Mouse (Mus musculus): ENCODE results near the gene Gstt4. TPM values are rescaled to one million over a fixed set of nuclear protein-coding genes. Genes with fewer than 3 reads are reported as not detected.
A peak's percentile ranks its signal among the peaks of the same experiment; 100 is the strongest.
"Not testable (repeated sequence)": the region's sequence is repeated elsewhere in the genome, so short reads cannot be mapped to it uniquely, and the experiment has no call there.

The Gstt4 gene
- polyA plus RNA-seq (2016; fragmentation: Nextera tagmentation; extraction: Ambion mirVana): not detected in 2 replicates

GRCm38 (mm10) chr10:75822443-75822842, at the start of gene Gstt4:
Gene Gstt4, minus strand, starts transcription at chr10:75822543.
- WGBS (ENCODE audit: insufficient replicate concordance): 86% methylated on average over 2 of the region's 2 CpGs
- no peak within 1 kb of the TSS for H3K4me3 ChIP-seq
- peaks cover 25% of the 10 kb centered on the region for H3K27me3 ChIP-seq (replicated peaks)
- no peaks in the 10 kb centered on the region for H3K9me3 ChIP-seq (replicated peaks)
- no peak within 1 kb of the TSS for H3K27ac ChIP-seq
- H3K4me1 ChIP-seq: no peaks in the 10 kb centered on the region
- no peak within 1 kb of the TSS for H3K4me2 ChIP-seq
- no peaks in the 10 kb centered on the region for H3K36me3 ChIP-seq
- no peak within 1 kb of the TSS for H3K9ac ChIP-seq
- ATAC-seq: no peak

DNA sequence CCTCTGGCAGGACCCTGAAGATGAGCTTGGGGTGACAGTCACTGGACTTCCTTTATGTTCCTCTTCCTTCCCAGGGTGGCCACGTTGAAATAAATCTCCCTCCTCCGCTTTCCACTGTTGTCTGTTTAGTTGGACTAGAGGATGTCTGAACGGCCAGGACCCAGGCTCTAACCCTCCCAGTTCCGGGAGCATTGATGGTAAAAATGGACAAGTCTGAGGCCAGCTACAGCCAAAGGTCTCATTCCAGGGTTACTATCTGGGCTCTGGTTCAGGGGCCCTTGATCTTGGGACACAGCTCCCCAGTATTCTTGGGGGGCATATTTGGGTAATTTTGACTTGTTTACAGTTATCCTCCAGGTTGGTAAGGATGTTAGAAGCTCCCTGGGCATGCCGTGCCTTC, 39.2 kb upstream of the Gstt4 start:
- no peaks in the 10 kb centered on the region for H3K9me3 ChIP-seq (replicated peaks)
- peaks cover 41% of the 10 kb centered on the region for H3K4me1 ChIP-seq
- no peak overlapping the region for H3K4me3 ChIP-seq
- no peak overlapping the region for H3K4me2 ChIP-seq
- ATAC-seq: no peak
- 64% methylated on average over 5 of the region's 5 CpGs for WGBS (ENCODE audit: insufficient replicate concordance)
- H3K36me3 ChIP-seq: peaks cover 22% of the 10 kb centered on the region
- no peak overlapping the region for H3K27ac ChIP-seq
- no peak overlapping the region for H3K9ac ChIP-seq
- H3K27me3 ChIP-seq (replicated peaks): 0 out of 2 replicates have a peak, but pooled peaks cover 2% of the 10 kb centered on the region

GRCm38 (mm10) chr10:75860746-75861145, 38.4 kb upstream of the Gstt4 start:
- H3K4me2 ChIP-seq: peak overlapping the region; percentile 90

DNA sequence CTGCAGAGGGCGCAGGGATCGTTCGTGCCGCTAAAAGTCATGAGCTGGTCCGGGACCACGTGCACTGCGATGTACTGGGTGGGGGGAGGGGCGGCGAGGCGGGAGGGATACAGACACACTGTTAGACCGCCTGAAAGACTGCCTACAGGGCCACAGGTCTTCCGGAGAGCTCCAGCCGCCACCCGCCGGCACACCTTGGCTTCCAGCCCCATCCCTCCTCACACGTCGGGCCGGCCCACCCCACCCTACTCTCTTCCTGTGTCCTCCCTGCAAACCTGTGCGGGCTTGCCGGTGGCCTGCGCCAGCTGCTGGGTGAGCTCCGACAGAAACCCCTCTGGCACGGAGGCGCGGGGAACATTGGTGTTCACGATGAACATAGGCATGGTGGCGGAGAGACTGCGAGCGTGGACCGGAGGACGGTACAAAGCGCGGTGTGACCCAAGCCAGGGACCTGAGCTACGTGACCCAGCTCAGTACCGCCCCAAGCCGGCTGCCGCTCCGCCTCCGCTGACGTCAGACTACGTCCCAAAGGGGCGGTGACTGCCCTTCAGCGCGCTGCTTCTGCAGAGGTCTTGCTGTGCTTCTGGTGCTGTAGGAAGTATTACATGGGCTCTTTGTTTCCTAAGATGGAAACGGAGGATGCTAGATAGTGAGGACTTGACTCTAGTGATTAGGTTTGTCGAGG, 37.6 kb upstream of the Gstt4 start, which contains the start of gene Mif:
Mif (minus strand) TSS at position 455 of the 685 bp plus-strand sequence.
- Histone ChIP-seq H3K4me3 (peak within 1 kb of the TSS; percentile 76), H3K4me1 (peaks cover 41% of the 10 kb centered on the region), H3K9ac (peak within 1 kb of the TSS; percentile 85), H3K27ac (peak within 1 kb of the TSS; percentile 89), H3K4me2 (peak within 1 kb of the TSS; percentile 90), H3K36me3 (peaks cover 26% of the 10 kb centered on the region)
- H3K9me3 ChIP-seq (replicated peaks); H3K27me3 ChIP-seq (replicated peaks): not testable (repeated sequence)
- peak; percentile 94 for ATAC-seq
- WGBS (ENCODE audit: insufficient replicate concordance): under 1% methylated on average over 46 of the region's 46 CpGs

More at GRCm38 (mm10) chr10:75860746-75861145, 38.4 kb upstream of the Gstt4 start:
- H3K36me3 ChIP-seq: peaks cover 26% of the 10 kb centered on the region
- 44% methylated on average over 7 of the region's 7 CpGs for WGBS (ENCODE audit: insufficient replicate concordance)
- H3K9ac ChIP-seq: no peak overlapping the region
- no peaks in the 10 kb centered on the region for H3K27me3 ChIP-seq (replicated peaks)
- peaks cover 41% of the 10 kb centered on the region for H3K4me1 ChIP-seq
- no peak for ATAC-seq
- H3K9me3 ChIP-seq (replicated peaks): no peaks in the 10 kb centered on the region
- H3K27ac ChIP-seq: peak overlapping the region; percentile 17
- no peak overlapping the region for H3K4me3 ChIP-seq

- H3K36me3 ChIP-seq: peaks cover 26% of the 10 kb centered on the region
- ATAC-seq: peak; percentile 33; the same call in 1 of the 2 replicates
- no peaks in the 10 kb centered on the region for H3K27me3 ChIP-seq (replicated peaks)
- peak overlapping the region; percentile 90 for H3K4me2 ChIP-seq
- no peaks in the 10 kb centered on the region for H3K9me3 ChIP-seq (replicated peaks)
- H3K27ac ChIP-seq: peak overlapping the region; percentile 89
- H3K4me1 ChIP-seq: peaks cover 41% of the 10 kb centered on the region
- peak overlapping the region; percentile 76 for H3K4me3 ChIP-seq
- 1% methylated on average over 27 of the region's 27 CpGs for whole genome bisulfite sequencing (ENCODE audit: insufficient replicate concordance)
- peak overlapping the region; percentile 85 for H3K9ac ChIP-seq
These were observed 36.9 kb upstream of the Gstt4 start for GRCm38 (mm10) chr10:75859107-75859746.

GRCm38 (mm10) chr10:75857598-75857997, 35.3 kb upstream of the Gstt4 start:
- Histone ChIP-seq H3K4me1 (peaks cover 44% of the 10 kb centered on the region), H3K4me2 (no peak overlapping the region), H3K9ac (0 out of 2 replicates have a peak overlapping the region, but pooled peaks have one; percentile 15), H3K9me3 (replicated peaks) (no peaks in the 10 kb centered on the region), H3K36me3 (peaks cover 26% of the 10 kb centered on the region), H3K4me3 (no peak overlapping the region), H3K27me3 (replicated peaks) (no peaks in the 10 kb centered on the region), H3K27ac (no peak overlapping the region)
- no peak for ATAC-seq
- WGBS (ENCODE audit: insufficient replicate concordance): 87% methylated on average over 4 of the region's 4 CpGs

DNA sequence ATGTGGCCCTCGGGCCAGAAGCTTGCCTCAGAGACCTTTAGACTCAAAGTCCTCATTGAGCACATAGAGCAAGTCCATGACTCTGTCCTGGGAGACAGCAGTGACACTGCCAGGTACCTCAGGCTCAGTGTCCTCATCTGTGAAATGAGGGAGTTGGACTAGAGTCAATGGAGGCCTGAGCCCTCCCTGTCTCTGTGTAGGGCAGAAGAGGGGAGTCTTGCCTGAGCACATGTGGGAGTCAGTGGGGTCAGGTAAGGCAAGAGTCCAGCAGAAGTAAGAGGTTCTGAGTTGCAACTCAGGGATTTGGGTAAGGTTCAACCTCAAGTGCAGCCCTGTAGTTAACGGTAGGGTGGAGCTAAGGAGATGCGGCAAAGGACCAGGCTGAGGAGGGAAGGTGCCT, 34.6 kb upstream of the Gstt4 start:
- Histone ChIP-seq H3K4me3 (no peak overlapping the region), H3K4me2 (no peak overlapping the region), H3K9me3 (replicated peaks) (no peaks in the 10 kb centered on the region), H3K27ac (no peak overlapping the region), H3K27me3 (replicated peaks) (peaks cover 4% of the 10 kb centered on the region; the same call in 1 of the 2 replicates), H3K4me1 (peaks cover 46% of the 10 kb centered on the region), H3K36me3 (peaks cover 26% of the 10 kb centered on the region), H3K9ac (no peak overlapping the region)
- ATAC-seq: no peak
- 75% methylated on average over 3 of the region's 3 CpGs for WGBS (ENCODE audit: insufficient replicate concordance)

GRCm38 (mm10) chr10:75856155-75856907, 34.0 kb upstream of the Gstt4 start:
- peaks cover 26% of the 10 kb centered on the region for H3K36me3 ChIP-seq
- ATAC-seq: no peak
- H3K9me3 ChIP-seq (replicated peaks): no peaks in the 10 kb centered on the region
- H3K27me3 ChIP-seq (replicated peaks): peaks cover 10% of the 10 kb centered on the region; the same call in 1 of the 2 replicates
- H3K4me3 ChIP-seq: no peak overlapping the region
- no peak overlapping the region for H3K4me2 ChIP-seq
- no peak overlapping the region for H3K9ac ChIP-seq
- WGBS (ENCODE audit: insufficient replicate concordance): 75% methylated on average over 11 of the region's 11 CpGs
- H3K4me1 ChIP-seq: peaks cover 46% of the 10 kb centered on the region
- no peak overlapping the region for H3K27ac ChIP-seq

GRCm38 (mm10) chr10:75855416-75855981, 33.2 kb upstream of the Gstt4 start:
- H3K9me3 ChIP-seq (replicated peaks): no peaks in the 10 kb centered on the region
- no peak overlapping the region for H3K4me3 ChIP-seq
- ATAC-seq: no peak
- no peak overlapping the region for H3K9ac ChIP-seq
- H3K27ac ChIP-seq: no peak overlapping the region
- H3K27me3 ChIP-seq (replicated peaks): peaks cover 18% of the 10 kb centered on the region; the same call in 1 of the 2 replicates
- no peak overlapping the region for H3K4me2 ChIP-seq
- peaks cover 39% of the 10 kb centered on the region for H3K4me1 ChIP-seq
- peaks cover 26% of the 10 kb centered on the region for H3K36me3 ChIP-seq
- WGBS (ENCODE audit: insufficient replicate concordance): 83% methylated on average over 15 of the region's 15 CpGs

DNA sequence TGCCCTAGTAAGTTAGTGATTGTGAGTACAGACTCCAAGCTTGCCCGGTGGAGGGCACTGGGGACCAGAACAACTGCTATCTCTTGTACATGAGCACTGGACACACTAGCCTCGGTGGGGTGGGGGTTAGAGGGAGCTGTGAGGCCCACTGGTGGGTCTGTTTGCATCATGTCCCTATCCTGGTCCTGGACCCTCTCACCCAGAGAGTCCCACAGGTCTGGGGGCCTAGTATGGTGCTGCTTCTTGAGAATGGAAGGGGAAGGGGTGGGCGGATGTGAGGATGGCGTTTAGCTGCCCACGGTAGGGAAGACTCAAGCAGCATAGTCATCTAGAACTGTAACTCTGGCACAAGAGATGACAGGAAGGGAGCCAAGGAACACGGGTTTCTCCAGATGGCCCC, 32.4 kb upstream of the Gstt4 start:
- H3K27me3 ChIP-seq (replicated peaks): peaks cover 24% of the 10 kb centered on the region; the same call in 1 of the 2 replicates
- H3K4me1 ChIP-seq: peaks cover 35% of the 10 kb centered on the region
- 74% methylated on average over 6 of the region's 6 CpGs for WGBS (ENCODE audit: insufficient replicate concordance)
- H3K9ac ChIP-seq: no peak overlapping the region
- H3K9me3 ChIP-seq (replicated peaks): no peaks in the 10 kb centered on the region
- ATAC-seq: no peak
- H3K4me2 ChIP-seq: no peak overlapping the region
- H3K36me3 ChIP-seq: peaks cover 26% of the 10 kb centered on the region
- 0 out of 2 replicates have a peak overlapping the region, but pooled peaks have one; percentile 14 for H3K27ac ChIP-seq
- H3K4me3 ChIP-seq: no peak overlapping the region

DNA sequence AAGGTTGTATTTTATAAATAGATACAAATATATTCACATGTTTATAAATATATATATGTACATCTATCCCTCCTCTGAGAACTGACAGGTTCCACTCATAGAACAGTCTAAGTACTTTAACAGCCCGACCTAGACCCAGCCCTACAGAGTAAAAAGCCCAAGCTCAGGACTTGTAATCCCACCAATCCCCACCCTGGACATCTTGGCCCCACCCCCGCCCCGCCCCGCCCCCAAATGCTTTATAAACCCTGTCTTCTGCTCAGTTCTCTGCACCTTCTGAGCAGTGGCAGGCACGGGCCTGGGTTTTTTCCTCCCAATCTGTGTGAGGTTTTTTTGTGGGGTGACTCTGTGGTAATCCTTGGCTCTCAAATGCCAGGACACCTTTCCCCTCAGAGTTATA, 31.8 kb upstream of the Gstt4 start:
- WGBS (ENCODE audit: insufficient replicate concordance): 45% methylated on average over 5 of the region's 5 CpGs
- Histone ChIP-seq H3K27ac (no peak overlapping the region), H3K27me3 (replicated peaks) (peaks cover 24% of the 10 kb centered on the region; the same call in 1 of the 2 replicates), H3K9ac (no peak overlapping the region), H3K4me1 (peaks cover 30% of the 10 kb centered on the region), H3K9me3 (replicated peaks) (no peaks in the 10 kb centered on the region), H3K4me3 (no peak overlapping the region), H3K36me3 (peaks cover 26% of the 10 kb centered on the region), H3K4me2 (no peak overlapping the region)
- ATAC-seq: 0 out of 2 replicates have a peak, but pooled peaks have one; percentile 35

Measured in liver, embryonic 12.5 days (tissue).